Mouse (Mus musculus) MEL (cell line): ENCODE measurements around the gene Magt1. TPM values are rescaled to one million over a fixed set of nuclear protein-coding genes. Genes with fewer than 3 reads are reported as not detected.

Experiments used
- DNase-seq: peaks from one replicate; pipeline ENCODE4 v3.0.0; 2011; ENCODE audit warnings: low read depth, low spot score
- H3K27ac ChIP-seq: 2 replicates; pipeline ENCODE4 v1.5.1; 2012; ENCODE audit warnings: low read depth, mild to moderate bottlenecking, control low read depth, low read length, moderate library complexity; ENCODE audit not compliant: control insufficient read depth
- H3K27me3 ChIP-seq, 2 experiments: fragments of 150-350 bp in 1 of 2; sonication (generic) in 1 of 2; 2 replicates each; pipeline ENCODE4 v1.6.1; 2012; ENCODE audit warnings: low read length in 2 of 2, mild to moderate bottlenecking in 2 of 2, improper control_type of control experiment in 1 of 2, moderate library complexity in 1 of 2; ENCODE audit not compliant: insufficient read depth in 2 of 2, control insufficient read depth in 1 of 2
- H3K36me3 ChIP-seq, 2 experiments: 2 replicates each; pipeline ENCODE4 v1.6.1; 2012 to 2014; ENCODE audit warnings: low read length in 2 of 2, improper control_type of control experiment in 1 of 2, inconsistent platforms in 1 of 2, mild to moderate bottlenecking in 1 of 2; ENCODE audit not compliant: insufficient read depth in 2 of 2, control insufficient read depth in 1 of 2
- H3K4me1 ChIP-seq, 2 experiments: fragments of 150-350 bp in 1 of 2; sonication (generic) in 1 of 2; 2 replicates each; pipeline ENCODE4 v1.6.1; 2012; ENCODE audit warnings: low read length in 2 of 2, improper control_type of control experiment in 1 of 2, mild to moderate bottlenecking in 1 of 2; ENCODE audit not compliant: insufficient read depth in 2 of 2, control insufficient read depth in 1 of 2
- H3K4me3 ChIP-seq, 2 experiments: fragments of 150-350 bp in 1 of 2; sonication (generic) in 1 of 2; 2 replicates each; pipeline ENCODE4 v1.5.1; 2012; ENCODE audit warnings: low read depth in 2 of 2, low read length in 2 of 2, mild to moderate bottlenecking in 2 of 2, moderate library complexity in 2 of 2, control low read depth in 1 of 2, improper control_type of control experiment in 1 of 2; ENCODE audit not compliant: control insufficient read depth in 1 of 2, insufficient read depth in 1 of 2
- H3K79me2 ChIP-seq: 2 replicates; pipeline ENCODE4 v1.6.1; 2012; ENCODE audit warnings: mild to moderate bottlenecking, low read length, moderate library complexity; ENCODE audit not compliant: control insufficient read depth, poor library complexity, insufficient read depth
- H3K9ac ChIP-seq: 2 replicates; pipeline ENCODE4 v1.6.1; 2012; ENCODE audit warnings: low read depth, mild to moderate bottlenecking, control low read depth, low read length, moderate library complexity; ENCODE audit not compliant: control insufficient read depth, poor library complexity, severe bottlenecking
- H3K9me3 ChIP-seq: fragments of 150-350 bp; sonication (generic); replicated peaks from 2 replicates; pipeline ENCODE4 v1.6.1; 2012; ENCODE audit warnings: mild to moderate bottlenecking, low read length, improper control_type of control experiment, moderate library complexity; ENCODE audit not compliant: insufficient read depth
- BHLHE40 ChIP-seq: IDR thresholded peaks from 2 replicates; pipeline ENCODE4 v1.6.1; 2012; ENCODE audit warnings: low read depth, mild to moderate bottlenecking, inconsistent platforms, low read length, improper control_type of control experiment, borderline replicate concordance
- EP300 ChIP-seq, 2 experiments: IDR thresholded peaks; 2 replicates each; pipeline ENCODE4 v1.6.1; 2011; ENCODE audit warnings: improper control_type of control experiment in 2 of 2, low read length in 2 of 2, low read depth in 1 of 2, mild to moderate bottlenecking in 1 of 2
- ETS1 ChIP-seq: IDR thresholded peaks from 2 replicates; pipeline ENCODE4 v1.6.1; 2012; ENCODE audit warnings: low read depth, mild to moderate bottlenecking, inconsistent platforms, low read length, improper control_type of control experiment, moderate library complexity
- GABPA ChIP-seq: IDR thresholded peaks from 2 replicates; pipeline ENCODE4 v1.6.1; 2012; ENCODE audit warnings: low read depth, mild to moderate bottlenecking, inconsistent platforms, low read length, improper control_type of control experiment, moderate library complexity
- GATA1 ChIP-seq: IDR thresholded peaks from 2 replicates; pipeline ENCODE4 v1.6.1; 2011; ENCODE audit warnings: low read depth, low read length, improper control_type of control experiment
- JUND ChIP-seq: IDR thresholded peaks from 2 replicates; pipeline ENCODE4 v1.6.1; 2011; ENCODE audit warnings: low read depth, mild to moderate bottlenecking, improper control_type of control experiment, low read length
- MAFK ChIP-seq: IDR thresholded peaks from 2 replicates; pipeline ENCODE4 v1.6.1; 2011; ENCODE audit warnings: low read depth, mild to moderate bottlenecking, low read length, improper control_type of control experiment, borderline replicate concordance
- MAZ ChIP-seq: IDR thresholded peaks from 2 replicates; pipeline ENCODE4 v1.6.1; 2012; ENCODE audit warnings: low read depth, mild to moderate bottlenecking, inconsistent platforms, low read length, improper control_type of control experiment
- MEF2A ChIP-seq: IDR thresholded peaks from 2 replicates; pipeline ENCODE4 v1.6.1; 2014; ENCODE audit warnings: low read depth, mild to moderate bottlenecking, inconsistent platforms, low read length, improper control_type of control experiment; ENCODE audit not compliant: poor library complexity, insufficient replicate concordance, severe bottlenecking; ENCODE audit errors: extremely low read depth
- MXI1 ChIP-seq: IDR thresholded peaks from 2 replicates; pipeline ENCODE4 v1.6.1; 2011; ENCODE audit warnings: mild to moderate bottlenecking, low read depth, low read length, improper control_type of control experiment
- MYB ChIP-seq: IDR thresholded peaks from 2 replicates; pipeline ENCODE4 v1.6.1; 2011; ENCODE audit warnings: mild to moderate bottlenecking, low read depth, low read length, improper control_type of control experiment
- POLR2A ChIP-seq, 2 experiments: IDR thresholded peaks; 2 replicates each; pipeline ENCODE4 v1.6.1; 2011 to 2012; ENCODE audit warnings: low read length in 2 of 2, mild to moderate bottlenecking in 2 of 2, control low read depth in 1 of 2, improper control_type of control experiment in 1 of 2, low read depth in 1 of 2, moderate library complexity in 1 of 2; ENCODE audit not compliant: control insufficient read depth in 1 of 2, insufficient read depth in 1 of 2, poor library complexity in 1 of 2
- POLR2AphosphoS2 ChIP-seq: IDR thresholded peaks from 2 replicates; pipeline ENCODE4 v1.6.1; 2011; ENCODE audit warnings: low read length, improper control_type of control experiment
- RCOR1 ChIP-seq: IDR thresholded peaks from 2 replicates; pipeline ENCODE4 v1.6.1; 2012; ENCODE audit warnings: low read depth, mild to moderate bottlenecking, inconsistent platforms, low read length, improper control_type of control experiment
- SIN3A ChIP-seq: IDR thresholded peaks from 2 replicates; pipeline ENCODE4 v1.6.1; 2012; ENCODE audit warnings: low read length, improper control_type of control experiment, inconsistent platforms
- SMC3 ChIP-seq: IDR thresholded peaks from 2 replicates; pipeline ENCODE4 v1.6.1; 2011; ENCODE audit warnings: low read depth, low read length, improper control_type of control experiment
- TAL1 ChIP-seq: IDR thresholded peaks from 2 replicates; pipeline ENCODE4 v1.6.1; 2012; ENCODE audit warnings: mild to moderate bottlenecking, inconsistent platforms, low read length, moderate library complexity, mixed read lengths
- TBP ChIP-seq: IDR thresholded peaks from 2 replicates; pipeline ENCODE4 v1.8.0; 2011; ENCODE audit warnings: low read depth, low read length, improper control_type of control experiment
- TCF12 ChIP-seq: IDR thresholded peaks from 2 replicates; pipeline ENCODE4 v1.6.1; 2014; ENCODE audit warnings: low read depth, mild to moderate bottlenecking, inconsistent platforms, low read length, improper control_type of control experiment, moderate library complexity
- USF1 ChIP-seq: IDR thresholded peaks from 2 replicates; pipeline ENCODE4 v1.6.1; 2014; ENCODE audit warnings: low read depth, mild to moderate bottlenecking, inconsistent platforms, low read length, improper control_type of control experiment, moderate library complexity
- USF2 ChIP-seq, 2 experiments: IDR thresholded peaks; 2 replicates each; pipeline ENCODE4 v1.6.1; 2011 to 2012; ENCODE audit warnings: improper control_type of control experiment in 2 of 2, low read length in 2 of 2, borderline replicate concordance in 1 of 2, inconsistent platforms in 1 of 2, low read depth in 1 of 2, mild to moderate bottlenecking in 1 of 2; ENCODE audit not compliant: insufficient read depth in 1 of 2
- ZKSCAN1 ChIP-seq: IDR thresholded peaks from 2 replicates; pipeline ENCODE4 v1.6.1; 2012; ENCODE audit warnings: low read depth, mild to moderate bottlenecking, inconsistent platforms, low read length, improper control_type of control experiment, moderate library complexity
- ZNF384 ChIP-seq: IDR thresholded peaks from 2 replicates; pipeline ENCODE4 v1.6.1; 2012; ENCODE audit warnings: low read depth, mild to moderate bottlenecking, inconsistent platforms, low read length, improper control_type of control experiment
- polyA plus RNA-seq, 2 experiments: library from polyadenylated mRNA; stranded (reverse) in 1 of 2; unstranded in 1 of 2; fragments of >175 nt in 1 of 2; fragments of >200 nt in 1 of 2; gene quantifications; 2 replicates each; pipeline versions ENCODE4 v1.2.1 to v1.2.4; 2012; ENCODE audit warnings: low replicate concordance in 2 of 2, low read depth in 1 of 2; ENCODE audit not compliant: insufficient read length in 2 of 2, insufficient read depth in 1 of 2, missing spikeins in 1 of 2
- total RNA-seq: library from RNA; depleted of rRNA; stranded (reverse); fragments of 300-350 nt; gene quantifications from 2 replicates; pipeline ENCODE4 v1.2.3, GENCODE M21; 2012

Magt1 gene
- total and polyA plus RNA-seq, 3 experiments = 34.3 to 36.2 TPM; not detected in 1

- H3K36me3 ChIP-seq = peaks cover 0 to 20% of the 10 kb centered on the region in 2 experiments; a peak in 2 of 4 replicates
- DNase-seq = no peak
- TF ChIP-seq GABPA (no peak), USF2 (IDR thresholded peaks at IDR 0.05; ENCODE audit: borderline replicate concordance in 1 of 2, insufficient read depth in 1 of 2, low read depth in 1 of 2, low read length in 2 of 2) (no peak), SMC3 (no peak), BHLHE40 (no peak), POLR2A (IDR thresholded peaks at IDR 0.05; ENCODE audit: control insufficient read depth in 1 of 2, insufficient read depth in 1 of 2, low read depth in 1 of 2, low read length in 2 of 2, poor library complexity in 1 of 2) (no peak), MAZ (no peak), MAFK (no peak), EP300 (IDR thresholded peaks at IDR 0.05; ENCODE audit: low read depth in 1 of 2, low read length in 2 of 2) (no peak)
- H3K4me1 ChIP-seq = peaks cover 11 to 17% of the 10 kb centered on the region in 2 experiments
- no peak overlapping the region for H3K9ac ChIP-seq
- no peaks in the 10 kb centered on the region for H3K79me2 ChIP-seq
- H3K9me3 ChIP-seq = no peaks in the 10 kb centered on the region
- H3K27ac ChIP-seq = no peak overlapping the region
- H3K4me3 ChIP-seq = no peak overlapping the region
- H3K27me3 ChIP-seq = no peaks in the 10 kb centered on the region
Observed at GRCm38 (mm10) chrX:106045455-106045854, 33.7 kb upstream of the Magt1 start.

- peak; percentile 93 for DNase-seq
- peak overlapping the region; percentile 57 for H3K27ac ChIP-seq
- H3K4me3 ChIP-seq = no peak overlapping the region
- no peaks in the 10 kb centered on the region for H3K79me2 ChIP-seq
- no peak overlapping the region for H3K9ac ChIP-seq
- H3K36me3 ChIP-seq = peaks cover 0 to 20% of the 10 kb centered on the region in 2 experiments; a peak in 2 of 4 replicates
- peaks cover 11 to 17% of the 10 kb centered on the region in 2 experiments for H3K4me1 ChIP-seq
- TF ChIP-seq ZKSCAN1 (no peak), MYB (0 out of 2 replicates have a peak, but pooled peaks have one; percentile 35), POLR2AphosphoS2 (0 out of 2 replicates have a peak, but pooled peaks have one; percentile 45), MEF2A (0 out of 2 replicates have a peak, but pooled peaks have one; percentile 20), SIN3A (peak; percentile 91), ETS1 (peak; percentile 100), TBP (no peak), JUND (no peak), USF1 (no peak), BHLHE40 (no peak; the same call in 1 of the 2 replicates), ZNF384 (peak; percentile 59; the same call in 1 of the 2 replicates), TAL1 (peak; percentile 97), RCOR1 (peak; percentile 98), MXI1 (0 out of 2 replicates have a peak, but pooled peaks have one; percentile 56), MAFK (peak; percentile 65; the same call in 1 of the 2 replicates), TCF12 (peak; percentile 98), EP300 (IDR thresholded peaks at IDR 0.05; ENCODE audit: low read depth in 1 of 2, low read length in 2 of 2) (peak; percentile 96 to 97), GATA1 (peak; percentile 99)
- H3K9me3 ChIP-seq = no peaks in the 10 kb centered on the region
- no peaks in the 10 kb centered on the region for H3K27me3 ChIP-seq
Observed at GRCm38 (mm10) chrX:106043863-106044617, 32.3 kb upstream of the Magt1 start.
